ENCODE assay signal across 24 mouse cellular contexts in the genomic region with DNA sequence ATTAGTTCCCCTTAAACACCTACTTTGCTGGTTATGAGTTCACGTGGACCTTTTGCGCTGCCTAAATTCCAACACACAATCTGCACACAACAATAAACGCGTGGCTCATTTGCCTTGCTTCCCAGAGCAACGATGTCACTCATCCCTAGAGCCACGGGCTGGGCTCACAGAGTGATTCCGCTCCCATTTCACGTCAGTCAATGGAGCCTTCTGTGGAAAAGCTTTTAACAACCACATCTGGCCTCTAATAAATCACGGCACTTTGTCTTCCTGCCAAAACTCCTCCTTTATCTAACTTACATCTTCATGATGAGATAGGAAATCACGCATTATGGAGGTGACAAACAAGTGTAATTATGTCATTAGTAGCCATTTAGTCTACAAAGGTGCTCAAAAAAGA.
DNase-seq lines count a peak whose midpoint lies in the region; ATAC-seq and TF ChIP-seq lines count a peak whose summit lies in the region.
"Had no signal": no experiment of that assay in that cellular context is flagged by ENCODE, and none has a peak within 500 bp of the region (broad histone marks: within the 10 kb centered on the region; RNA-seq: fewer than 3 reads in every experiment).

No protein-coding gene starts in this region.

- no peak overlapping the region for H3K9ac ChIP-seq in hindbrain, embryonic 13.5 days
- no peak overlapping the region for H3K9ac ChIP-seq in midbrain, embryonic 14.5 days (replicated peaks; ENCODE audit: low read length)
- no peak overlapping the region for H3K9ac ChIP-seq in midbrain, embryonic 11.5 days (ENCODE audit: low read length)
- H3K9ac ChIP-seq: embryonic facial prominence, embryonic 12.5 days; forebrain, embryonic 12.5 days; heart, embryonic 15.5 days had no signal

- no peak overlapping the region for H3K27ac ChIP-seq in hindbrain, embryonic 10.5 days
- H3K27ac ChIP-seq in hindbrain, embryonic 13.5 days, result no peak overlapping the region
- no peak overlapping the region for H3K27ac ChIP-seq in midbrain, embryonic 14.5 days (replicated peaks; ENCODE audit: low read depth, low read length)
- no peak overlapping the region for H3K27ac ChIP-seq in midbrain, embryonic 11.5 days (ENCODE audit: low read depth, low read length)
- H3K27ac ChIP-seq: embryonic facial prominence, embryonic 12.5 days; forebrain, embryonic 12.5 days; heart, embryonic 10.5 days; heart, embryonic 15.5 days had no signal

- WGBS in hindbrain, embryonic 10.5 days, result 59% methylated on average over 10 of the region's 10 CpGs
- 29% methylated on average over 10 of the region's 10 CpGs for WGBS in hindbrain, embryonic 13.5 days
- 50% methylated on average over 10 of the region's 10 CpGs for WGBS in midbrain, embryonic 14.5 days
- 76% methylated on average over 10 of the region's 10 CpGs for WGBS in midbrain, embryonic 11.5 days

- peak; percentile 70 for DNase-seq in embryo, embryonic 10 days (ENCODE audit: low spot score)
- no peak for DNase-seq in embryo, embryonic 9.5 days (ENCODE audit: extremely low spot score)
- DNase-seq in hindbrain, embryonic 10.5 days (ENCODE audit: low spot score), result peak; percentile 14
- DNase-seq in midbrain, embryonic 14.5 days, result peak; percentile 18
- DNase-seq in midbrain, embryonic 11.5 days (ENCODE audit: low spot score, missing footprints), result no peak
- DNase-seq in brain, embryonic 14.5 days (ENCODE audit: low read depth), result peak; percentile 68
- DNase-seq in cerebellum, adult 8-10 months, result no peak
- DNase-seq: adrenal gland, adult 8-10 months; adrenal gland, postnatal 36 days; B cell, adult 2 months; cerebellum, adult 11 months; cerebellum, adult 9-10 months; cerebellum, postnatal 25 days; gastrocnemius, postnatal 36 days; heart, adult 18-20 months; heart, postnatal 14 days had no signal

- ATAC-seq in hindbrain, embryonic 13.5 days (ENCODE audit: low FRiP score), result no peak
- ATAC-seq in midbrain, embryonic 14.5 days (ENCODE audit: low FRiP score, low TSS enrichment), result no peak
- no peak for ATAC-seq in midbrain, embryonic 11.5 days (ENCODE audit: low FRiP score)
- ATAC-seq: CD4-positive, CD25-positive, alpha-beta regulatory T cell, adult 4 months; intestine, embryonic 16.5 days had no signal

- H3K27me3 ChIP-seq in hindbrain, embryonic 10.5 days (ENCODE audit: insufficient read depth, poor library complexity, severe bottlenecking), result no peaks in the 10 kb centered on the region
- H3K27me3 ChIP-seq in hindbrain, embryonic 13.5 days, result peaks cover 4% of the 10 kb centered on the region; the same call in 1 of the 2 replicates
- H3K27me3 ChIP-seq in midbrain, embryonic 14.5 days (ENCODE audit: control insufficient read depth, insufficient read depth, low read length), result no peaks in the 10 kb centered on the region
- no peaks in the 10 kb centered on the region for H3K27me3 ChIP-seq in midbrain, embryonic 11.5 days (ENCODE audit: control insufficient read depth, insufficient read depth, low read length)
- H3K27me3 ChIP-seq: embryonic facial prominence, embryonic 12.5 days; forebrain, embryonic 12.5 days; heart, embryonic 15.5 days had no signal

- 0 out of 2 replicates have a peak, but pooled peaks cover 3% of the 10 kb centered on the region for H3K4me1 ChIP-seq in hindbrain, embryonic 10.5 days (replicated peaks)
- H3K4me1 ChIP-seq in hindbrain, embryonic 13.5 days (replicated peaks), result peaks cover 5% of the 10 kb centered on the region; the same call in 1 of the 2 replicates
- H3K4me1 ChIP-seq in midbrain, embryonic 14.5 days (ENCODE audit: control insufficient read depth, insufficient read depth, low read length), result no peaks in the 10 kb centered on the region
- no peaks in the 10 kb centered on the region for H3K4me1 ChIP-seq in midbrain, embryonic 11.5 days (ENCODE audit: control insufficient read depth, insufficient read depth, low read length)

- no peak for TF ChIP-seq CTCF in brain, embryonic 14.5 days (IDR thresholded peaks at IDR 0.05; ENCODE audit: borderline replicate concordance, extremely low read depth, insufficient read depth, insufficient read length)

- no peak overlapping the region for H3K4me3 ChIP-seq in hindbrain, embryonic 10.5 days
- H3K4me3 ChIP-seq in hindbrain, embryonic 13.5 days, result no peak overlapping the region
- H3K4me3 ChIP-seq in midbrain, embryonic 14.5 days (replicated peaks; ENCODE audit: low read depth, low read length), result no peak overlapping the region
- no peak overlapping the region for H3K4me3 ChIP-seq in midbrain, embryonic 11.5 days (ENCODE audit: low read depth, low read length)
- H3K4me3 ChIP-seq: embryonic facial prominence, embryonic 12.5 days; forebrain, embryonic 12.5 days; heart, embryonic 10.5 days; heart, embryonic 15.5 days had no signal

- no peaks in the 10 kb centered on the region for H3K9me3 ChIP-seq in hindbrain, embryonic 10.5 days
- no peaks in the 10 kb centered on the region for H3K9me3 ChIP-seq in hindbrain, embryonic 13.5 days
- H3K9me3 ChIP-seq in midbrain, embryonic 14.5 days (ENCODE audit: control insufficient read depth, low read length), result no peaks in the 10 kb centered on the region
- H3K9me3 ChIP-seq in midbrain, embryonic 11.5 days (ENCODE audit: control insufficient read depth, low read length), result no peaks in the 10 kb centered on the region
- H3K9me3 ChIP-seq: embryonic facial prominence, embryonic 12.5 days; forebrain, embryonic 12.5 days; G1E; heart, embryonic 10.5 days; heart, embryonic 15.5 days had no signal

- H3K36me3 ChIP-seq in hindbrain, embryonic 10.5 days, result no peaks in the 10 kb centered on the region
- H3K36me3 ChIP-seq in hindbrain, embryonic 13.5 days, result no peaks in the 10 kb centered on the region
- H3K36me3 ChIP-seq in midbrain, embryonic 14.5 days (ENCODE audit: control insufficient read depth, insufficient read depth, low read length), result no peaks in the 10 kb centered on the region
- no peaks in the 10 kb centered on the region for H3K36me3 ChIP-seq in midbrain, embryonic 11.5 days (ENCODE audit: control insufficient read depth, insufficient read depth, low read length)
- H3K36me3 ChIP-seq: embryonic facial prominence, embryonic 12.5 days; forebrain, embryonic 12.5 days; heart, embryonic 10.5 days; heart, embryonic 15.5 days had no signal

- no peak for TF ChIP-seq POLR2A in brain, embryonic 14.5 days (IDR thresholded peaks at IDR 0.05; ENCODE audit: borderline replicate concordance, extremely low read depth, insufficient read depth, insufficient read length, poor library complexity, severe bottlenecking)

- H3K4me2 ChIP-seq in hindbrain, embryonic 13.5 days, result no peak overlapping the region
- H3K4me2 ChIP-seq in midbrain, embryonic 14.5 days (ENCODE audit: low read length), result no peak overlapping the region
- H3K4me2 ChIP-seq in midbrain, embryonic 11.5 days, result no peak overlapping the region
- H3K4me2 ChIP-seq: embryonic facial prominence, embryonic 12.5 days; forebrain, embryonic 12.5 days; heart, embryonic 15.5 days had no signal

Comparison
In these comparisons a context has a peak if more than half of its experiments do, and no peak if none do; other contexts are left out.
1. DNase-seq: peak in embryo, embryonic 10 days (single experiment), hindbrain, embryonic 10.5 days (single experiment), midbrain, embryonic 14.5 days (single experiment) and brain, embryonic 14.5 days (single experiment); none in embryo, embryonic 9.5 days (single experiment), midbrain, embryonic 11.5 days (single experiment) and cerebellum, adult 8-10 months (single experiment).